Mouse (Mus musculus): ENCODE results near the gene Srgap3. TPM values are rescaled to one million over a fixed set of nuclear protein-coding genes. Genes with fewer than 3 reads are reported as not detected.
A peak's percentile ranks its signal among the peaks of the same experiment; 100 is the strongest.

Srgap3 gene
- total RNA-seq, 1 experiment from 2014 or later = 25.1 TPM

GRCm38 (mm10) chr6:112912552-112912951 lies 34.5 kb downstream of the Srgap3 start:
- no peak for DNase-seq

- no peak for DNase-seq
Observed at GRCm38 (mm10) chr6:112909711-112910110, 37.4 kb downstream of the Srgap3 start.

DNA sequence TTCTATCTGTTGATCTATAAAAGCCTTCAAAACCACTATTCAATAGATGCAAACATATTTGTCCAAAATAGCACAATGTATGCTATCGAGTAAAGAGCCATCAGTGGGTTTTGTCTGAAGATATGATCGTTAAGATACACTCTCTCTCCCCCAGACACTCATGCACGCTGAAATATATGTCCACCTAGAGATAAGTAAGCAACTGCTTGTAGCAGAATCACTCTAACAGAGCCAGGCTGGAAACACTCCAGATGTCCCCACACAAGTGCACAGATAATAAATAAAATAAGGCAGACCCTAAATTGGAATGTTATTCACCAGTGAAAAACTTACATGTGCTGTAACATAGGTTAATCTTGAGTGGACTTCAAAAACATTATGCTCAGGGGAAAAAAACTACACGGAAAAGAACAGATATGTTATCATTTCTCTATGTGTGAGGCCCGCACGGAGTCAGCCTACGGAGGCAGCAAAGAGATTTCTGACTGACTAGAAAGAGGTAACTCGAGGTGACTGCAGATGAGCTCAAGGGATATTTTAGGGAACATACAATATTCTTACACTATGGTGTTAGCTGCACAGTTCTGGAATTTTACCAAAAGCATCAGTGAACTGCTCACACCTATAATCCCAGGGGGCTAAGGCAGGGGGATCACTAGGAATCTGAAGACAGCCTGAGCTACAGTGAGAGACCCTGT lies 39.0 kb downstream of the Srgap3 start:
- no peak for DNase-seq

- DNase-seq = no peak
Observed at GRCm38 (mm10) chr6:112903796-112904195, 43.3 kb downstream of the Srgap3 start.

GRCm38 (mm10) chr6:112903226-112903625 lies 43.8 kb downstream of the Srgap3 start:
- DNase-seq = no peak

- no peak for DNase-seq
Observed at GRCm38 (mm10) chr6:112902791-112903190, 44.3 kb downstream of the Srgap3 start.

GRCm38 (mm10) chr6:112900306-112900705 lies 46.8 kb downstream of the Srgap3 start:
- DNase-seq = no peak

- no peak for DNase-seq
Observed at GRCm38 (mm10) chr6:112899711-112900110, 47.4 kb downstream of the Srgap3 start.

DNA sequence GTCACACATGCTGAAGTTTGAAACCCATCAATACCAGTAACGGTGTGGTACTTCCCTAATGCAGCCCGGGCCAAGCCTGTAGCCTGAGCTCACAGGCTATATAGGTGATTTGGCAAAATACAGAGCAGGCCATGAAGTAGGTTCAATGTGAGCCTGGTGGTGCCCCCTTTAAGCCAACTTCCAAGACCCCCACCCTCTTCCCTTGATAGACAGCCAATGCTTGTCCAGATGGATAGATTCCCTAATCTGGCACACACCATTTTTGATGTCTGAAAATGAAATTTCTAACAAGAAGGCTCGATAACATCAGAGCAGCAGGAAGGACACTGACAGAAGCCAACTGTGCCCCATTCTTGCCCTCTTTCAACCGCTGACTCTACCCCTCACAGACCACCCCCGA lies 47.8 kb downstream of the Srgap3 start:
- DNase-seq = no peak

- DNase-seq = no peak
Observed at GRCm38 (mm10) chr6:112898435-112898834, 48.6 kb downstream of the Srgap3 start.

DNA sequence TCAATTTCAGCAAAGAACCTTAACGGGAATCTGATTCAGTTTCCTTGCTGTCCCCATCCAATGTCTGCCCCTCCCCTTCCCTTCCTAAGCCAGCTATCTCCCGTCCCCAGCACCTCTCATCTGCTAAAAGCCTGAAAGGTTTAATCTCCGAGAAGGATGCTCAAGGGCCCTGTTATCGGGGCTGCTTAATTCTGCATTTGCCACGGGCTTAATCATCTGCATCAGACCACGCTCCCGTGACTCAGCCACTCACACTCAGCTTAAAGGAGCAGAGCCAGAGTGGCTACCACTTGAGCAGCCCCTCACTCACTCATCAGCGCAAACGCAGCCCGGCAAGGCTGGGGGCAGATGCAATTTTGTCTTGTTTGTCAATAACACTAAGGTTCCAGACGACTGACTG lies 50.7 kb downstream of the Srgap3 start:
- no peak for DNase-seq

- peak; percentile 18 for DNase-seq
Observed at GRCm38 (mm10) chr6:112890331-112890751, 56.7 kb downstream of the Srgap3 start.

DNA sequence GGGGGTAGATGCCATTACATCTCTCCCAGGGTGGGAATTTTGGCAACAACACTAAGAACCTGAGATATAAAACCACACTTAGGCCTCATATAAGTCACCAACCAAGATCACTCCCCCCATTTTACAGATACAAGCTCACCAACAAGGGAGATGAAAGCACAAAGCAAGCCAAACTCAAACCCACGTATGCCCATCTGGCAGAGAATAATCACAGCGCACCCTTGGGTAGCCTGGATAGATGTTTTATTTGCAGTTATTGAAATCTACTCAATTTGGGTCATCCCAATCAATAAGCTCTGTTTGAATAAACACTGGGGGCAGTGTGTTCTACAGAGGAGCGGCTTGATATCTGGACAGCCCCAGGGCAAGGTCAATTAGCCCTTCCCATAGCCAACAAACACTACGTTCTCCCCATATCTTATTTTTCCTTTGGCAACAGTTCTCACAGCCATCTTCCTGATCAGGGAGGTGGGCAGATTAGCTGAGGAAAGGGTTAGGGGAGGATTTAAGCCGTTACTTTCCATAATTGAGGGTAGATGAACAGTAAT lies 63.4 kb downstream of the Srgap3 start:
- DNase-seq = no peak

DNA sequence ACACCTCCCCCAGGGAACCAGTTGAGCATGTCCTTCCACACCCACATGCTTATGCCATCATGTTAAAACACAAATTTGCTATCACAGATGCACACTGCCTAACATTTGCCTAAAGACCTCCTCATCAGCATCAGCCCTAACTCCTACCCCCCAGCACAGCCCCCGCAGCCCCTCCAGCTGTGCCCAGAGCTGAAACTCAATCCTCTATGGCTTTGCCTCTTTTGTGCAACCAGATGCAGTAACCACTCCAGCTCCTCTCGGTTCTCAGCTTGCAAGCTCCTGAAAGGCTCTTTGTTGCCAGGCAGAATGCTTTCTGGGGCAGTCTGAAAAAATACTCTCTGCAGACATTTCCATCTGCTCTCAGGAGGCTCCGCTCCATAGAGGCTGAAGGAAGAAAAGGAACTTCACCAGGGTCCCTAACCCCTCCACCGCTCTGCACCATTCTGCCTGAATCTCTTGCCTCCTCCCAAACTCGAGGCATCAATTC lies 67.0 kb downstream of the Srgap3 start:
- no peak for DNase-seq

DNA sequence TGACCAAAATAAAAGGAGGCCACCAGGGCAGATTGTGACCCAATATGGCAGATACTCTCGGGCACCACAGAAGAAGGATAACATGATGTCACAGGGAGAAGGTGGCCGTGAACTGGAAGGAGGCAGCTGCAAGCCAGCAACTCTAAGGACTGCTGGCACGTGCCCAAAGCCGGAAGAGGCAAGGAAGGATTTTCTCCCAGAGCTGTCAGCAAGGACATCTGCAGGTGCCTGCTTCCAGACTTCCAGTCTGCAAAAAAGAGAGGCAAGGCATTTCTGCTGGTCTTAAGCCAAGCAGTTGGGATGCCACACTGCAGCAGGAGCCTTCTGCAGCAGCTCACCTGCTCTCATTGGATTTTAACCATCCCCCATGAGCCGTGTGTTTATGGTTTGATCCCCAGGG lies 67.9 kb downstream of the Srgap3 start:
- peak; percentile 34 for DNase-seq

DNA sequence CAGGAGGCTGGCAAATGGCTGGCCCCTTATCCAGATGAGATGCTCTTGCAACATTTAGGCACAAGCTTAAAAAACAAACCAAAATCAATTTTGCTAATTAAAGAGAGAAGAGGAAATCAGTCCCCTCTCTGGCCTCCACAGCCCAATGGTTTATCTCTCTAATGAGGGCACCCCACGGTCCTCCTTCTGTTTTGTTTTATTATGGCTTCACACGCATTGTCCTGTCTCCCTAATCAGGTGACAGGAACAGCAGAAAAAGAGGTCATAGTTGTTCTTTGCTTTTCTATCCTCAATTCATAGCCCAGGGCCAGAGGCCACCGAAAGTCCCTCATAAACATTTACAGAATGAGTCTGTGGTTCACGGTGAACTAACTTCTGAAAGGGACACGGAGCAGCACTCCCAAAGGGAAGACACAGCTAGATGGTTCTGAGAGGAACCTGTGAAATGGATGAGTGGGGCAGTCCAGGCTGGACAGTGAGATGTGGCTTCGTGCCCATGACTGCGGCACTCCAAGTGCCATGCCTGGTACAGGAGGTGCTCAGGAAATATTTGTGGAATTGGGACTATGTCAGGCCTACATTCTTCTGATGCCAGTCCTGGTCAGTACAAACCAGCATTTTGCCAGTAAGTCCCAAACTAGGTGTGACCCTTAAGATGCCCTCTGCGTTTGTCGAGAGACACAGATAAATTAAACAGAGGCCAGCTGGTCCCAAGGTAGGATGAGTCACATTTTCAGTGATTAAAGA lies 73.8 kb downstream of the Srgap3 start:
- DNase-seq = no peak

- DNase-seq = no peak
Observed at GRCm38 (mm10) chr6:112871241-112871780, 75.8 kb downstream of the Srgap3 start.

DNA sequence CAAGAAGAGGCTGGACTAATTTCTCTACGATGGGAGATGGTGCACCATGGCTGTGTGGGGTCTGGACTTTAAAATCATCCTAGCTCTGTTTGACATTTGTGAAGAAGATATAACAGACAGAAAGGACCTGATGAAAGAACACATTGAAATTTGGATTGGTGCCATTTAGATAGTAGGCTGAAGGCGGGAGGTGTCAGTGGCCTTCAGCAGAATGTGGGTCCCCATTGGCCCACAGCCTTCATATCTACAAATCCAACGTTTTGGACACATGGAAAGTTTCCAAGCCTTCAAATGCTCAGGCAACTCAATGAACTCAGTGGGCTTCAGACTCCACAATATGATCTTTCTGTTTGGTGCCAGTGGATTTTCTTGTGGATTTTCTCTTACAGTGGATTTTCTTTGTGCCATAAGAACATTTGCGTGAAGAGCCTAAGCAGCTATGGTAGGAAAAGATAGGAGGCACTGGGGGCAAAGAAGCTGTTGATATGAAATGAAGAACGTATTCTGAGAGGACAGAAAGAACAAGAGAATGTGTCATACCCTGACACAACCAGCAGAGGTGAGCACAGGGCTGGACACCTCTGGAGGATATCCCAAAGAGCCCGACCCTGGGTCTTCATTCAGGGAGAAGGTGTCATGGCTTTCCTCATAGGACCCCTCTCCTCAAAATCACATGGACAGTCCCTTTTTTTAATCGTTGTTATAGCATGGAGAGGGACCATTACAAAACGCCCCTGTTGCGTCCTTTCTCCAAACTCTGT lies 78.7 kb downstream of the Srgap3 start:
- no peak for DNase-seq

DNA sequence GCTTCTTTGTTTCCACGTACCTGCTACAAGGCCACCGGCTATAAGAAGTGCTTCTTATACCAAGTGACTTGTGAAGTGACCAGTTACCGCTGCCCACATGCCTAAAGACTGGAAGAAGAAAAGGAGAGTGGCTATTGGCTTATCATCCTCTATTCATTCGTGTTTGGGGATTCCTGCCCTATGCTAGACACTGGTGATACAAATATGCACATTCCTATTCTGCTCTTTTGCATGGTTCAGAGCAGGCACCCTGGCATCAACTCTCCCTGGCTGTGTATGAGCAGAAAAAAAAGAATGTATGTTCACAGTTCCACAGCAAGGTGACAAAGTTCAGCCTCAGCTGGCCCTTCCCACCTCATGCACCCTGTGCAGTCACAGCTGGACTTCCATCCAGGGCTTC lies 81.0 kb downstream of the Srgap3 start:
- no peak for DNase-seq

DNA sequence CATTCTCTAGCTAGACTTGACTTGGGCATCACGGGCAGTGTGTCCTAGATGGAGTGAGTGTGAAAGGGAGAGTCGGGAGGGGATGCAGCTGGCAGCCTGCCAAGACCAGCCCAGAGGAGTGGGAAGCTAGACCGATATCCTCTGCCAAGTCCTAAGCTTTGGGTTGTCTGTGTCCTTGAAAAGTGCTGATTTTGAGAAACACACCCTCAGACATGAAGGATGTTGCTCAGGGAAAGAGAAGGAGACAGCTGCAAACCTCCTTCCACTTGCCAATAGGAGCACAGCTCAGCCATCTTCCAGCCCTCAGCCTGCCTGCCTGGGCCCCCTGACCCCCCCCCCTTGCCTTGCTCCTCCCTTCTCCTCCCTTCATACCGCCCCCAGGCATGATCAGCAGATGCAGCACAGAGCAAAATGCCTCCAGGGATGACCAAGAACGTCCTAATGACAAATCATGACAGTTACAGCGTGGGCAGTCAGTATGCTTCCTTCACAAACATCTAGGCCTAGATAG lies 82.0 kb downstream of the Srgap3 start:
- DNase-seq = no peak

DNA sequence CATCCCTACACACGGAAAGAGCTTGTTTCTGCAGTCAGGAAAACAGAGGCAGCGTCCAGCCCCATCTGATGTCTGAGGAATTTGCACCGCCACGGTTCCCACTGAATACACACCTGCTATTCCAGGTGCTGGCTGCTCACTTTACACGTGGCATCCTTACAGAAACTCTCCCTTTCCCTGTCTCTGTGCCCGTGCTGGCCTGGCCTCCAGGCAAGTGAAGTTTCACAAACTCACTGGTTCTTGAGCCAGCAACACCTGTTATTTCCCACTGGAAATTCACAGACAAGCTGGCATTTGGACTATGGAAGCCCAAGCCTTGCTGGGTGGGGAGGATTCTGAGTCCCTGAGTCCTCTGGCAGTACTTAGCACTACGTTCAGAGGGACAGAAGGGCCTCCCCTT lies 84.6 kb downstream of the Srgap3 start:
- no peak for DNase-seq

Measured in adrenal gland, postnatal 25 days (tissue).